Mouse (Mus musculus) kidney, postnatal 36 days (tissue): ENCODE results near the gene Nrg4.

Experiments
- DNase-seq, 2 experiments: peaks; one replicate each; pipeline ENCODE4 v3.0.0; 2021 to 2022; ENCODE audit warnings: mixed read lengths in 2 of 2

The Nrg4 gene

GRCm38 (mm10) chr9:55211611-55212010, 115.0 kb downstream of the Nrg4 start:
- DNase-seq: peak; percentile 34 to 69

- DNase-seq: peak; percentile 89 to 95
Measured at GRCm38 (mm10) chr9:55208790-55209481, 117.7 kb downstream of the Nrg4 start, which contains the start of gene Fbxo22. Gene Fbxo22 (plus strand): TSS chr9:55208925.

DNA sequence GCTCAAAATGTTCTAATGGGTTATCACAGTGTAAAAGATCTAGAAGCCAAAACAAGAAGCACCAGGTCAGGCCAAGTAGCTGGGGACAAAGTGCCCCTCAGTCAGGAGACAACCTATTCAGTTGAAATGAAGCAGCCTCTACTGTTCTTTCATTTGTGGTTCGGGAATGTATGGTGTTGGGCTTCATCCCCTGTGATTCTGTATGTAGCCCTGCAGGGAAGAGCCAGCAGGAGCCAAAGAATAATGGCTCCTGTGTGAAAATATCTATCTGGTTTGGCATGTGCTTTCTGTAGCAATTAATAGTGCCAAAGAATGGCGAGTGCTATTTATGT, 118.2 kb downstream of the Nrg4 start:
- DNase-seq: no peak

DNA sequence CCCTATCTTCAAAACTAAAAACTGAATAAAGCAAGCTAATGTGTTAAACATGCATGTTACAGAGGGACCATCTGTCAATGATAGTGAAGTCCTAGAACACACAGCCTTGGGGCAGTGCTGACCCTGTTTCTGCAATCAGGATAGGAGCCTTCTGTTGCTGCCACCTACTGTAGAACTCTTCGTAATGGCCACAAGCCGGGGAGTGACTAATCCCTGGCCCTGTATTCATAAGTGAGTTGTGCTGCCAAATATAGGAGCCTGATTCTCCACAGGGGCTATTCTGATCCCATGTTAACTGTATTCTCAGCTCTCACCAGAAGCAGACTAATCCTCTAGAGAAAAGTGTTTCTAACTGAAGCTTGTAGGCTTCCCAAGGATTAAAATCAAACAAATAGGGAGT, 127.3 kb downstream of the Nrg4 start:
- DNase-seq: no peak

- DNase-seq: no peak
Measured at GRCm38 (mm10) chr9:55198260-55198659, 128.4 kb downstream of the Nrg4 start.

DNA sequence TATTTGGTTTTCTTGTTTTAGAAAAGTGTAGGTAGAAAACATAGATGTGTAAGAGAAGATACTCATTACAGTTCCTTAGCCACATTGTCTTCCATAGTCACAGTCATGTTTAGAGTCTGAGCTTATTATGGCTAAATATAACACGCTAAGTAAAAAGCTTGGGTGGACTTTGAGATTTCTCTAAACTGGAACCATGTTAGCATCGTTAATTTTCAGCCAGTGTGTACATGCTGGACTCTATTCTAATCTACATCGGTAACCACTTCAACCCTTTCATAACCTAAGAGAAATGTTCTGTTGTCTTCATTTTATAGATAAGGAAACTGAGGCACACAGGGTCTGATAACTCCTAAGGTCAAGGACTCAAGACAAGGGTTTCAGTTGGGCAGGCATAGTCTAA, 130.8 kb downstream of the Nrg4 start:
- DNase-seq: peak in 1 of 2 experiments; percentile 37

- DNase-seq: no peak
Measured at GRCm38 (mm10) chr9:55174235-55174634, 152.4 kb downstream of the Nrg4 start.

GRCm38 (mm10) chr9:55172195-55172685, 154.4 kb downstream of the Nrg4 start:
- DNase-seq: no peak

GRCm38 (mm10) chr9:55170655-55171412, 155.8 kb downstream of the Nrg4 start:
- DNase-seq: no peak
